Mouse (Mus musculus) right cerebral cortex, postnatal 10 days (tissue): ENCODE results near the gene Slc6a13.

Source experiments
- DNase-seq, 2 experiments: peaks; one replicate each; pipeline ENCODE4 v3.0.0; 2021; ENCODE audit warnings: low spot score in 2 of 2

The Slc6a13 gene

GRCm38 (mm10) chr6:121376159-121376558 lies 76.1 kb downstream of the Slc6a13 start:
- no peak for DNase-seq

DNA sequence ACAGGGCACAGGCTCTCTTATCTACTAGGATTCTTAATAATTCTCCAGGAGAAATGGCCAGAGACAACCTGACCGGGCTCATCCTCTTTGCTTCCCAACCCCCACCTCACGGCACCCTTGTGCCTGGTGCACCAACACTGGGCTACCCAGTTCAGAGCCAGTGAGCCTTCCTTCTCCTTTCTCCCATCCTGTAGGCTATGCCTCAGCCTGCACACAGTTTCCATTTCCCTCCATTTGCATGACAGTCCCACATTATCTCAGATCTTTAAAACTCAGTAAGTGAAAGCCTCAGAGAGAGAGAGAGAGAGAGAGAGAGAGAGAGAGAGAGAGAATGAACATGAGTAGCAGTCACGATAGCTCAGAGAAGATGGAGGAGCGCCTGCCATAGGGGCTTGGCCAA lies 78.2 kb downstream of the Slc6a13 start:
- no peak for DNase-seq

DNA sequence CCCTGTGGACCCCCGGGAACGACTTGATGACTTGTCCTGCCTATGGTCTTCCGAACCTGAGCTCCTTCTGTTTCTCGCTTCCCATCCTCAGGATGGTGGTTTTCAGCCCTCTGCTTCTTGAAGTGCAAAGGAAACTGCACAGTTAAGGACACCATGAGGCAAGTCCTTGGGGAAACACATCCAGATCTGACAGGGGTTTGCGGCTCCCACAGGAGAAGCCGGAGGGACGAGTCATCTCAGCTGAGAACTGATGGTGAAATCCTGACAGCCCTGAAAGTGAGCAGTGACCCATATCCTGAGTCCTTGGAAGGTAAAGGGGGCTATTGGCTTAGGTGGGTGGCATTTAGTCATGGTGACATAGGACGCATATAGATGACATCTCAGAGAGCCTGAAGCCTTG lies 80.5 kb downstream of the Slc6a13 start:
- DNase-seq = no peak

- DNase-seq = no peak
These were observed 82.0 kb downstream of the Slc6a13 start for GRCm38 (mm10) chr6:121382071-121382470.

DNA sequence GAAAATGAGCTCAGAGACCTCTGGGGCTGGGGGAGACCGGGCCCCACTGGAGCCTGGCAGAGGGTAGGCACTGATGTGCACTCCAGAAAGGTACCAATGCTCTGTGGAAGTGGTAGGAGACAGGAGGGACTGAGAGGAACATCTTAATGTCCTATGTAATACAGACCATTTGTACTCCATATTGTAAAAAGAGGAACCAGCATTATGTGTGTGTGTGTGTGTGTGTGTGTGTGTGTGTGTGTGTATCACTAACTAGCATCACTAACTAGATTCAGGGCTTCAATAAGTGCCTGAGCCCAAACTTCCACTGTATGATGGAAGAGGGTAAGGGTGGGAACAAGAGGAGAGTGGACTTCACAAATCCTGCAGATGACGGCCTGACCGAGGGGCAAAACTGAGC lies 85.4 kb downstream of the Slc6a13 start:
- DNase-seq = no peak
